Mouse (Mus musculus): ENCODE measurements around the gene Gadd45gip1. TPM values are rescaled to one million over a fixed set of nuclear protein-coding genes. Genes with fewer than 3 reads are reported as not detected.
A peak's percentile ranks its signal among the peaks of the same experiment; 100 is the strongest.
"Not testable (repeated sequence)": the region's sequence is repeated elsewhere in the genome, so short reads cannot be mapped to it uniquely, and the experiment has no call there.

Gadd45gip1 gene
- polyA plus RNA-seq, 1 experiment from 2014 or later = 90.6 TPM

- H3K9ac ChIP-seq (ENCODE audit: low read depth, low read length) = no peak overlapping the region
- no peak for ATAC-seq (replicated peaks; ENCODE audit: low FRiP score)
Observed at GRCm38 (mm10) chr8:84814555-84815441, 16.5 kb upstream of the Gadd45gip1 start.

GRCm38 (mm10) chr8:84815547-84815946 lies 15.8 kb upstream of the Gadd45gip1 start:
- DNase-seq (ENCODE audit: low spot score) (peak; percentile 90), ATAC-seq (replicated peaks; ENCODE audit: low FRiP score) (peak; percentile 78)
- Histone ChIP-seq H3K27me3 (replicated peaks; ENCODE audit: control insufficient read depth, insufficient read depth, low read length) (peaks cover 30% of the 10 kb centered on the region), H3K4me3 (ENCODE audit: low read depth, low read length) (no peak overlapping the region), H3K4me2 (no peak overlapping the region), H3K9ac (ENCODE audit: low read depth, low read length) (no peak overlapping the region), H3K4me1 (replicated peaks; ENCODE audit: control insufficient read depth, insufficient read depth, low read length) (peaks cover 19% of the 10 kb centered on the region), H3K36me3 (ENCODE audit: control insufficient read depth, insufficient read depth, low read length) (no peaks in the 10 kb centered on the region), H3K9me3 (ENCODE audit: control insufficient read depth, low read length) (no peaks in the 10 kb centered on the region), H3K27ac (ENCODE audit: low read depth, low read length) (no peak overlapping the region)
- 13% methylated on average over 9 of the region's 9 CpGs for WGBS

More at GRCm38 (mm10) chr8:84814555-84815441, 16.5 kb upstream of the Gadd45gip1 start:
- H3K4me3 ChIP-seq (ENCODE audit: low read depth, low read length) = no peak overlapping the region
- peaks cover 34% of the 10 kb centered on the region for H3K27me3 ChIP-seq (replicated peaks; ENCODE audit: control insufficient read depth, insufficient read depth, low read length)
- DNase-seq (ENCODE audit: low spot score) = no peak
- peaks cover 21% of the 10 kb centered on the region for H3K4me1 ChIP-seq (replicated peaks; ENCODE audit: control insufficient read depth, insufficient read depth, low read length)
- H3K9me3 ChIP-seq (ENCODE audit: control insufficient read depth, low read length) = no peaks in the 10 kb centered on the region
- WGBS = 45% methylated on average over 19 of the region's 19 CpGs
- H3K36me3 ChIP-seq (ENCODE audit: control insufficient read depth, insufficient read depth, low read length) = no peaks in the 10 kb centered on the region
- no peak overlapping the region for H3K4me2 ChIP-seq
- no peak overlapping the region for H3K27ac ChIP-seq (ENCODE audit: low read depth, low read length)

GRCm38 (mm10) chr8:84816117-84816516 lies 15.2 kb upstream of the Gadd45gip1 start:
- Histone ChIP-seq H3K9me3 (ENCODE audit: control insufficient read depth, low read length) (no peaks in the 10 kb centered on the region), H3K4me3 (ENCODE audit: low read depth, low read length) (no peak overlapping the region), H3K4me1 (replicated peaks; ENCODE audit: control insufficient read depth, insufficient read depth, low read length) (peaks cover 13% of the 10 kb centered on the region), H3K4me2 (no peak overlapping the region), H3K27ac (ENCODE audit: low read depth, low read length) (no peak overlapping the region), H3K9ac (ENCODE audit: low read depth, low read length) (no peak overlapping the region), H3K36me3 (ENCODE audit: control insufficient read depth, insufficient read depth, low read length) (no peaks in the 10 kb centered on the region), H3K27me3 (replicated peaks; ENCODE audit: control insufficient read depth, insufficient read depth, low read length) (peaks cover 24% of the 10 kb centered on the region)
- WGBS = 73% methylated on average over 17 of the region's 17 CpGs
- DNase-seq (ENCODE audit: low spot score) = no peak
- ATAC-seq (replicated peaks; ENCODE audit: low FRiP score) = no peak

GRCm38 (mm10) chr8:84822723-84823122 lies 8.6 kb upstream of the Gadd45gip1 start, which contains the start of gene Dand5:
TSS of gene Dand5 (minus strand) at chr8:84822823.
- Histone ChIP-seq H3K4me3 (ENCODE audit: low read depth, low read length) (peak within 1 kb of the TSS; percentile 12; the same call in 1 of the 2 replicates), H3K27ac (ENCODE audit: low read depth, low read length) (no peak within 1 kb of the TSS), H3K9me3 (ENCODE audit: control insufficient read depth, low read length) (no peaks in the 10 kb centered on the region), H3K4me1 (replicated peaks; ENCODE audit: control insufficient read depth, insufficient read depth, low read length) (peaks cover 16% of the 10 kb centered on the region), H3K27me3 (replicated peaks; ENCODE audit: control insufficient read depth, insufficient read depth, low read length) (no peaks in the 10 kb centered on the region), H3K4me2 (peak within 1 kb of the TSS; percentile 54), H3K36me3 (ENCODE audit: control insufficient read depth, insufficient read depth, low read length) (no peaks in the 10 kb centered on the region), H3K9ac (ENCODE audit: low read depth, low read length) (0 out of 2 replicates have a peak within 1 kb of the TSS, but pooled peaks have one; percentile 9)
- DNase-seq (ENCODE audit: low spot score) (no peak), ATAC-seq (replicated peaks; ENCODE audit: low FRiP score) (no peak)
- WGBS = 56% methylated on average over 3 of the region's 3 CpGs

- Histone ChIP-seq H3K9ac (ENCODE audit: low read depth, low read length) (no peak overlapping the region), H3K27ac (ENCODE audit: low read depth, low read length) (no peak overlapping the region), H3K9me3 (ENCODE audit: control insufficient read depth, low read length) (no peaks in the 10 kb centered on the region), H3K4me2 (peak overlapping the region; percentile 54), H3K4me3 (ENCODE audit: low read depth, low read length) (peak overlapping the region; percentile 12; the same call in 1 of the 2 replicates), H3K4me1 (replicated peaks; ENCODE audit: control insufficient read depth, insufficient read depth, low read length) (peaks cover 16% of the 10 kb centered on the region), H3K27me3 (replicated peaks; ENCODE audit: control insufficient read depth, insufficient read depth, low read length) (no peaks in the 10 kb centered on the region), H3K36me3 (ENCODE audit: control insufficient read depth, insufficient read depth, low read length) (no peaks in the 10 kb centered on the region)
- WGBS = 1% methylated on average over 18 of the region's 18 CpGs
- DNase-seq (ENCODE audit: low spot score) (peak; percentile 70), ATAC-seq (replicated peaks; ENCODE audit: low FRiP score) (peak; percentile 61; the same call in 1 of the 2 replicates)
Observed at GRCm38 (mm10) chr8:84823653-84824052, 7.7 kb upstream of the Gadd45gip1 start.

GRCm38 (mm10) chr8:84825636-84826035 lies 5.7 kb upstream of the Gadd45gip1 start:
- no peaks in the 10 kb centered on the region for H3K27me3 ChIP-seq (replicated peaks; ENCODE audit: control insufficient read depth, insufficient read depth, low read length)
- no peak overlapping the region for H3K4me3 ChIP-seq (ENCODE audit: low read depth, low read length)
- ATAC-seq (replicated peaks; ENCODE audit: low FRiP score) (peak; percentile 42), DNase-seq (ENCODE audit: low spot score) (no peak)
- H3K36me3 ChIP-seq (ENCODE audit: control insufficient read depth, insufficient read depth, low read length) = no peaks in the 10 kb centered on the region
- 43% methylated on average over 4 of the region's 4 CpGs for WGBS
- H3K27ac ChIP-seq (ENCODE audit: low read depth, low read length) = peak overlapping the region; percentile 35; the same call in 1 of the 2 replicates
- H3K9ac ChIP-seq (ENCODE audit: low read depth, low read length) = no peak overlapping the region
- peaks cover 19% of the 10 kb centered on the region for H3K4me1 ChIP-seq (replicated peaks; ENCODE audit: control insufficient read depth, insufficient read depth, low read length)
- H3K9me3 ChIP-seq (ENCODE audit: control insufficient read depth, low read length) = no peaks in the 10 kb centered on the region
- H3K4me2 ChIP-seq = peak overlapping the region; percentile 6

GRCm38 (mm10) chr8:84826518-84826917 lies 4.8 kb upstream of the Gadd45gip1 start:
- H3K9ac ChIP-seq (ENCODE audit: low read depth, low read length); H3K4me3 ChIP-seq (ENCODE audit: low read depth, low read length); H3K27me3 ChIP-seq (replicated peaks; ENCODE audit: control insufficient read depth, insufficient read depth, low read length); H3K36me3 ChIP-seq (ENCODE audit: control insufficient read depth, insufficient read depth, low read length); DNase-seq (ENCODE audit: low spot score); H3K9me3 ChIP-seq (ENCODE audit: control insufficient read depth, low read length); ATAC-seq (replicated peaks; ENCODE audit: low FRiP score): not testable (repeated sequence)
- Histone ChIP-seq H3K4me1 (replicated peaks; ENCODE audit: control insufficient read depth, insufficient read depth, low read length) (peaks cover 19% of the 10 kb centered on the region), H3K4me2 (peak overlapping the region; percentile 33), H3K27ac (ENCODE audit: low read depth, low read length) (peak overlapping the region; percentile 13; the same call in 1 of the 2 replicates)
- 73% methylated on average over 2 of the region's 2 CpGs for WGBS

GRCm38 (mm10) chr8:84832034-84832717 lies 854 bp downstream of the Gadd45gip1 start:
- H3K27me3 ChIP-seq (replicated peaks; ENCODE audit: control insufficient read depth, insufficient read depth, low read length) = no peaks in the 10 kb centered on the region
- peak overlapping the region; percentile 99 for H3K9ac ChIP-seq (ENCODE audit: low read depth, low read length)
- ATAC-seq (replicated peaks; ENCODE audit: low FRiP score) (peak; percentile 80), DNase-seq (ENCODE audit: low spot score) (peak; percentile 87)
- H3K36me3 ChIP-seq (ENCODE audit: control insufficient read depth, insufficient read depth, low read length) = peaks cover 23% of the 10 kb centered on the region
- H3K4me1 ChIP-seq (replicated peaks; ENCODE audit: control insufficient read depth, insufficient read depth, low read length) = peaks cover 25% of the 10 kb centered on the region
- under 1% methylated on average over 59 of the region's 59 CpGs for WGBS
- peak overlapping the region; percentile 80 for H3K4me2 ChIP-seq
- no peaks in the 10 kb centered on the region for H3K9me3 ChIP-seq (ENCODE audit: control insufficient read depth, low read length)
- H3K4me3 ChIP-seq (ENCODE audit: low read depth, low read length) = peak overlapping the region; percentile 99
- H3K27ac ChIP-seq (ENCODE audit: low read depth, low read length) = peak overlapping the region; percentile 94
